Mouse (Mus musculus) spleen, postnatal 14 days (tissue): ENCODE data around the gene Gm36176.

ENCODE experiments used
- DNase-seq, 2 experiments: peaks; one replicate each; pipeline ENCODE4 v3.0.0; 2021 to 2022; ENCODE audit warnings: low spot score in 2 of 2

Gene Gm36176

DNA sequence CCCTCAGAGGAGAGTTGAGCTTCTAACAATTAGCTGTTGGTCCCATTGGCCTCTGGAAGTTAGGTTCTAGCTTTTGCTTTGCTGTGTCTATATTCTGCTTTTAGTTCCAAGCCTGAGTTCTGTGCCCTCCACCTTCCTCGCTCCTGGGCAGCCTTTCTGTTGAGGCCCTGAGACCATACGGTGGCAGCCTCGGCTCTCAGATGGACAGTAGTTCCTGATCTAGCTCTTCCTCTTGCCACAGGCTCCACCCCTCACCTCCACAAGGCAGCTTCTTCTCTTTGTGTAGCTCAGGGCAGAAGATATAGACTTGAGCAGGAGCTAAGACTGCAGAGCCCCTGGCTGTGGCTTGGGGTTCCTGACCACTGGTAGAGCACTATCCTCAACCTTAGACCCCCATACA is 33.7 kb downstream of the Gm36176 start:
- DNase-seq, result no peak

DNA sequence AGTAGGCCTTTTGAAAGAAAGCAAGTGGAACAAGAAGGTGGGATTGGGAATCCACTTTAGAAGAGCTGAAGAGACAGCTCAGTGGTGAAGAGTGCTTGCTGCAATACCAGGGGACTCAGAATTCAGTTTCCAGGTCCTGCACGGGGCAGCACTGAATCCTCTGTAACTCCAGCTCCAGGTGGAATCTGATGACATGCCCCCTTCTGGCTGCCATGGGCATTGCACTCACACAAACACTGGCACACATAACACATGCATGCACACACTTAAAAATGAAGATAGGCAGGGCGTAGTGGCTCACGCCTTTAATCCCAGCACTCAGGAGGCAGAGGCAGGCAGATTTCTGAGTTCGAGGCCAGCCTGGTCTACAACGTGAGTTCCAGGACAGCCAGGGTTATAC is 36.0 kb downstream of the Gm36176 start:
- DNase-seq, result no peak

DNA sequence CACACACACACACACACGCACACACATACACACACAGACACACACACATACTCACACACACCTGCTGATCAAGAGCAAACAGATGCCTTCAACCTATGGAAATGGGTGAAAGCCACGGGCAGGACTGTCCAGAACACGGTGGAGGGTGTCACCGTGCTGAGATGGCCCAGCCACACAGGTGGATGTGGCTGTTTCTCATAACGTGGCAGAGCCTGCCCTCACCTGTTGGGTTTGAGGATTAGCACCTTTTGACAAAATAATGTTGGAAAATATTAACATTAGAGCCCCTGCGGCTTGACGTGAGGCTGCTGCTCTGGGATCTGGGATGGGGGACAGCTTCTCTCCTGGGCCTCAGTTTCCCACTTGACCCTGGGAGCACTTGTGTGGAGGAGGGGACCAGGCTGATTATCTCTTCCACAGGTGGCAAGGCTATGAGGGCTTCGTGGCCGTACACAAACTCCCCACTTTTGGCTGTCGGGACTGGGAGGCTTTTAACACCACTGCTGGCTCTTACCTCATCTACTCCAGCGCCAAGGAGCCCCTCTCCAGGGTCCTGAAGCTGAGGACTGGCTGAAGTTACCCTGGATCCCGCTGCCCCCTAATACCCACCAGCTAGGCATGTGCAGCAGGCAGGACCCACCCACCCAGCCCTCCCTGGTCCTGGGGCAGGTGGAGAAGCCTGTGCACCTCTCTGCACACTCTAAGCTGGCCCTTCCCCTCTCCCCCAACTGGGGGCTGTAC is 39.6 kb downstream of the Gm36176 start:
- DNase-seq, result no peak

DNA sequence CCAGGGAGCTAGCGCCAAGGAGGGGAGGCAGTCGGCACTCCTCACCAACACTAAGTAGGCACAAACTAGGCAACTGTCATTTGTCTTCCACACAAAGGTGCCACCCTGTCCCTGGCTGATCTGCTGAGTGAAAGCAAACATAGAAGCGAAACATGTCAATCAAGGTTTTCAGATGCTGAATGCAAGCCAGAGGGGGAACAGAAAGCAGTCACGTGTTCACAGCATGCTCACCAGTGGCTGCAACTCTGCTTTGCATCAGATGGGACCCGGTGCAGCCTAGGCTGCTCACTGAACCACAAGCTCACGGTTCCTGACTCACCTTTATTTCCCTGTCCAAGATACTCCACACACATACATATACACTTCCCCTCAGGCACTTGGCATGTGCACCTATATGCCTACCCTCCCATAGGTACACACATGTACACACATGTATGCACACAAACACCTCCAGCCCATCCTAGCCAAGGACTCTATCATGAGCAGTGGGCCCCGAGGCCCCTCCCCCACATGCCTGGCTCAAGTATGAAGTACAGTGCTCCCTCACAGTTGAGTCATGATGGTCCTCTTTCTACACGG is 44.5 kb downstream of the Gm36176 start:
- no peak for DNase-seq

DNA sequence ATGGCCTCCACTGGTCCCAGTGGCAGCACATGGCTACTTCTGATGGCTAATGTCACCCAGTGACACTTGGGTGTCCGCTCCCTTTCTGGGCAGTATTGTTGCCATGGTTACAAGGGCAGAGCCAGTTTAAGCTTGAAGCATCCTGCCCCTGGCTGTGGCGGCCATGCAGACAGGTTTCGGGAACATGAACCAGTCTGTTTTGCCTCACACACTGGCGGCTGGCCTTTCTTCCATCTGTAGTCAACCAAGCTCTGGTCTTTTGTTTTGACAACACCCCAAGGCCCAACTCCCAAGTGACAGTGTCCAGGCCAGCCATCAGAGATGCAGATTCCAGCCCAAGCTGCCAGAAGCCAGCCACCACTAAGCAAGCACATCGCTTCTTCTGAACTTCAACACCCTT is 49.0 kb downstream of the Gm36176 start:
- no peak for DNase-seq
